Mouse (Mus musculus) liver, embryonic 13.5 days (tissue): ENCODE data around the gene S100a7a. TPM values are rescaled to one million over a fixed set of nuclear protein-coding genes. Genes with fewer than 3 reads are reported as not detected.

Experiments
- ATAC-seq: fragments of 200-750 bp; cut with Nextera tagmentation; 2 replicates; pipeline ENCODE4 v1.8.0; 2017; ENCODE audit warnings: low read depth, mild to moderate bottlenecking, moderate number of reproducible peaks, moderate library complexity
- DNase-seq: peaks from one replicate; pipeline ENCODE4 v3.0.0; 2022
- H3K27ac ChIP-seq: fragments of 300-500 bp; sonication (generic); 2 replicates; pipeline ENCODE4 v1.5.1; 2015; ENCODE audit warnings: moderate library complexity, mild to moderate bottlenecking, inconsistent platforms
- H3K27me3 ChIP-seq: fragments of 300-500 bp; sonication (generic); 2 replicates; pipeline ENCODE4 v1.6.1; 2015; ENCODE audit warnings: mild to moderate bottlenecking, inconsistent platforms
- H3K36me3 ChIP-seq: fragments of 300-500 bp; sonication (generic); 2 replicates; pipeline ENCODE4 v1.6.1; 2015; ENCODE audit warnings: mild to moderate bottlenecking, inconsistent platforms
- H3K4me1 ChIP-seq: fragments of 300-500 bp; sonication (generic); replicated peaks from 2 replicates; pipeline ENCODE4 v1.6.1; 2015; ENCODE audit warnings: inconsistent platforms
- H3K4me2 ChIP-seq: fragments of 300-500 bp; sonication (generic); 2 replicates; pipeline ENCODE4 v1.6.1; 2015; ENCODE audit warnings: inconsistent platforms, mild to moderate bottlenecking, moderate library complexity
- H3K4me3 ChIP-seq: fragments of 300-500 bp; sonication (generic); replicated peaks from 2 replicates; pipeline ENCODE4 v1.5.1; 2015; ENCODE audit warnings: mild to moderate bottlenecking, inconsistent platforms
- H3K9ac ChIP-seq: fragments of 300-500 bp; sonication (generic); 2 replicates; pipeline ENCODE4 v1.6.1; 2015; ENCODE audit warnings: mild to moderate bottlenecking, inconsistent platforms
- H3K9me3 ChIP-seq: fragments of 300-500 bp; sonication (generic); replicated peaks from 2 replicates; pipeline ENCODE4 v1.6.1; 2016; ENCODE audit warnings: inconsistent platforms
- WGBS: fragments of 180-500 bp; shearing (Covaris S2); methylation state at CpG from one replicate; pipeline ENCODE4 v1.1.7; 2015; ENCODE audit not compliant: insufficient replicate concordance; 5-methylcytosine and 5-hydroxymethylcytosine counted together
- polyA plus RNA-seq: library from polyadenylated mRNA; unstranded; fragments of >200 nt; fragmentation: Nextera tagmentation; extraction: Ambion mirVana; gene quantifications from 2 replicates; pipeline ENCODE4 v1.2.1, GENCODE M21; 2015

S100a7a gene
- polyA plus RNA-seq: not detected in 2 replicates

DNA sequence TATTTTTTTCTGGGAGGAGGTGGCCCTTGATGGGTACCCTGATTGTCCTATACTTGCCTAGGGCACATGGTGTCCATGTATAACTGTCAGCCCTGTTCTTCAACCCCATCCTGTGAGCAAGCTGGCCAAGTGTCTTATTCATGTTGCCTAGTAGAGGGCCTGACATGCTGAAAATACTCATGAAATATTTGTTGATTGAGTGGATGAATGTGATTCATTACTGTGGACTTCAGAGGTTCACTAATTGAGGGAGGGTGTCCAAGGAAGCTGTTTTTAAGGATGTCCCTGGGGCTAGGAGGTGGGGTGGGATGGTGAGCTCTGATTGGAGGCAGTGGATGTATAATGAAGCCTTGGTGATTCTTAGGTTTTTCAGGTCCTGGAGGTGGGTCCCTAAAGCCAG lies at the start of gene S100a7a:
TSS of gene S100a7a (plus strand) at position 301 of the 400 bp plus-strand sequence.
- Histone ChIP-seq H3K4me2 (no peak within 1 kb of the TSS), H3K27me3 (no peaks in the 10 kb centered on the region), H3K36me3 (no peaks in the 10 kb centered on the region), H3K4me1 (no peaks in the 10 kb centered on the region), H3K27ac (no peak within 1 kb of the TSS), H3K4me3 (no peak within 1 kb of the TSS), H3K9ac (no peak within 1 kb of the TSS), H3K9me3 (no peaks in the 10 kb centered on the region)
- no peak for ATAC-seq
- no peak for DNase-seq

DNA sequence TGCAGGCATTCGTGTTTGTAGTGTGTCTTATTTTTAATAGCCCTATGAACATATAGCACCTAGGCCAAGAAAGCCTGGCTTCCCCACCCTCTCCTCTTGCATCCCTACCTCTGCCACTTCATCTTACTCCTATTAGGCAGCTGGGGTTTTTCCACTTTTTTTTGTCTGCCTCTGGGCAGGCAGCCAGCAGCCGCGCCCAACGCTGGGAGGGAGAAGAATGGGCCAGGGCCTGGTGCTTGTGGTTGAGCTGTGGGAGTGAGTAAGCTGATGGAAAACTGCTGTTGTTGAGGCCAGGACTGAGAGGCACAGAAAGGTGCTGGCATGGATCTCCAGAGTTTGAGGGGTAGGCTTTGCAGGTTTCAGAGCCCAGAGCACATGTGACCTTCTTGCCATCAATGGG lies 49.4 kb upstream of the S100a7a start:
- WGBS: 51% methylated on average over 4 of the region's 4 CpGs
- peaks cover 8% of the 10 kb centered on the region for H3K4me1 ChIP-seq
- no peak for ATAC-seq
- H3K27me3 ChIP-seq: no peaks in the 10 kb centered on the region
- no peak for DNase-seq
- no peaks in the 10 kb centered on the region for H3K36me3 ChIP-seq
- H3K9ac ChIP-seq: no peak overlapping the region
- H3K4me3 ChIP-seq: no peak overlapping the region
- no peak overlapping the region for H3K27ac ChIP-seq
- H3K9me3 ChIP-seq: no peaks in the 10 kb centered on the region
- H3K4me2 ChIP-seq: no peak overlapping the region

DNA sequence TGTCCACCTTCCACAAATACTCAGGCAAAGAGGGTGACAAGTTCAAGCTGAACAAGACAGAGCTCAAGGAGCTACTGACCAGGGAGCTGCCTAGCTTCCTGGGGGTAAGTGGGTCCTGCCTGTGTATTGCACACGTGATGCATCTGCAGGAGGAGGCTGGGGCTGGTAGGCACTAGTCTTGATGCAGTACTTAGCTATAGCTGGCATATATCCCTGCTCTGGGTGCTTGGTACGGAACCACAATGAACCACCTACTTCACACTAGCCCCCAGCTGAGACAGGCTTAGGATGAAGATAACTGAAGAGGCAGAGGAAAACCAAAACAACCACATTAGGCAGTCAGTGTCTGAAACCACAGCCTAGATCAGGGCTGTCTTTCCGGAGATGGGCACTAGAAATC lies 48.8 kb upstream of the S100a7a start:
- ATAC-seq (no peak), DNase-seq (no peak)
- Histone ChIP-seq H3K27ac (no peak overlapping the region), H3K27me3 (no peaks in the 10 kb centered on the region), H3K9me3 (no peaks in the 10 kb centered on the region), H3K4me2 (no peak overlapping the region), H3K4me3 (no peak overlapping the region), H3K4me1 (peaks cover 8% of the 10 kb centered on the region), H3K9ac (no peak overlapping the region), H3K36me3 (no peaks in the 10 kb centered on the region)
- 34% methylated on average over 3 of the region's 3 CpGs for WGBS

DNA sequence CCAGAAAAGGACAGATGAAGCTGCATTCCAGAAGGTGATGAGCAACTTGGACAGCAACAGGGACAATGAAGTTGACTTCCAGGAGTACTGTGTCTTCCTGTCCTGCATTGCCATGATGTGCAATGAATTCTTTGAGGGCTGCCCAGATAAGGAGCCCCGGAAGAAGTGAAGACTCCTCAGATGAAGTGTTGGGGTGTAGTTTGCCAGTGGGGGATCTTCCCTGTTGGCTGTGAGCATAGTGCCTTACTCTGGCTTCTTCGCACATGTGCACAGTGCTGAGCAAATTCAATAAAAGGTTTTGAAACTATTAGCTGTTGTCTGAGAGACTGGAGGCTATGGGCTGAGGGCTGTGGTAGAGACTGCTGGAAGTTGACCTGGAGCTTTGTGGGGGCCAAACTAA lies 48.1 kb upstream of the S100a7a start:
- H3K9ac ChIP-seq: no peak overlapping the region
- H3K27me3 ChIP-seq: no peaks in the 10 kb centered on the region
- ATAC-seq (no peak), DNase-seq (no peak)
- H3K4me1 ChIP-seq: peaks cover 8% of the 10 kb centered on the region
- H3K4me3 ChIP-seq: no peak overlapping the region
- 62% methylated on average over 2 of the region's 2 CpGs for WGBS
- H3K4me2 ChIP-seq: no peak overlapping the region
- H3K27ac ChIP-seq: no peak overlapping the region
- H3K9me3 ChIP-seq: no peaks in the 10 kb centered on the region
- H3K36me3 ChIP-seq: no peaks in the 10 kb centered on the region

DNA sequence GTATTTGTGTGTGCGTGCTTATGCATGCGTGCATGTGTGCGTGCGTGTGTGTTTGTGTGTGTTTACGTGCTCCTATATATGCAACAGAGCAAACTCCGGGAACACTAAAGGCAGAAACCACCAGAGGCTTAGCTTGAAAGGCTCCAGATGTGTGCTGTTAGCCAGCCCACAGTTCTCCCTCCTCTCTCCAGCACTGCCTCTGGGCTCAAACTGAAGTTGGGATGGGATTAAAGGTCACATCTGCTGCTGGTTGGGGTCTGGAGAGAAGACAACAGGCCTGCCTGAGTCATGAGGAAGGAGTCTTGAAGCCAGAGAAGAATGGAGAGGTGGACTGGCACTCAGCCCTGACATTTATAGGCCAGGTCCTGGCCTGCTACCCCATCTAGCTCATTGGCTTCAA lies 47.6 kb upstream of the S100a7a start:
- Histone ChIP-seq H3K4me2 (no peak overlapping the region), H3K27ac (no peak overlapping the region), H3K36me3 (no peaks in the 10 kb centered on the region), H3K4me3 (no peak overlapping the region), H3K9ac (no peak overlapping the region), H3K4me1 (peaks cover 8% of the 10 kb centered on the region), H3K27me3 (no peaks in the 10 kb centered on the region), H3K9me3 (no peaks in the 10 kb centered on the region)
- 68% methylated on average over 6 of the region's 6 CpGs for WGBS
- ATAC-seq (no peak), DNase-seq (no peak)

DNA sequence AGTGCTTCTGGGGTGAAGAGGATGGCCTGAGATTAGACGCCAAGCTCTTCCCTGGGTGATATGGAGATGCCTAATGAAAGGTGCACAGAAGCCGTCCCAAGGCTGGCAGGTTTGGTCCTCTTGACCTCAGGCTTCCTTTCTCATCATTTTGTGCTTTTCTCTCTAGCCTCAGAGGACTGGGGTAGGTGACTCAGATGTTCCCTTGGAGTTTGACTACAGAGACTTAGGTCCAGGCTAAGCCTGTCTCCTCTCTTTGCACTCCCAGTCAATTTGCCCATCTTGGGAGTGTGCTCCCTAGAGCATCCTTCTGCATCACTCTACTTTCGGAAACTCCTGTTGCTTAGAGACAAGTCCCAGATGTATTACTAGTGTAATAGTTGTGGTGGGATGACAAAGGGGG lies 46.5 kb upstream of the S100a7a start:
- Histone ChIP-seq H3K27me3 (no peaks in the 10 kb centered on the region), H3K4me2 (no peak overlapping the region), H3K27ac (no peak overlapping the region), H3K36me3 (no peaks in the 10 kb centered on the region), H3K4me3 (no peak overlapping the region), H3K9ac (no peak overlapping the region), H3K9me3 (no peaks in the 10 kb centered on the region), H3K4me1 (peaks cover 8% of the 10 kb centered on the region)
- DNase-seq (no peak), ATAC-seq (no peak)
- 70% methylated on average over 3 of the region's 3 CpGs for WGBS

DNA sequence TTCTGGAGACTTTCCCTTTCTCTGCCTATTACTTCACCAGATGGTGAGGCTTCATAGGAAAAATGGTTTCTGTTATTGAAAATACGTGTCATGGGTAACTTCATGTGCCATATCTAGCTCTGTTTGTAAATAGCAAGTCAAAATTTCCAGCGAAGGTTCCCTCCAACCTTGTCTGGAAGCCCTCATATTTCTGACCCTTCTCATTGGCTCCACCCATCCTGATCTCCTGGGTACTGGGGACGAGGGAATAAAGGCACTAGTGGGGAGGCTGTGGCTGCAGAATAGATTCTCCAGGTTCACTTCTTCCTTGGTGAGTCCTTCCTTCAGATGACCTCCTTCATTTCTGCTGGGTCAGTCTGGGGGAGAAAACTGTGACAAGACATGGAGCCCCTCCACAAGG lies 45.6 kb upstream of the S100a7a start, which contains the start of gene S100a5:
TSS of gene S100a5 (plus strand) at position 301 of the 400 bp plus-strand sequence.
- H3K4me2 ChIP-seq: no peak within 1 kb of the TSS
- H3K4me3 ChIP-seq: no peak within 1 kb of the TSS
- WGBS: 35% methylated on average over 3 of the region's 3 CpGs
- no peaks in the 10 kb centered on the region for H3K9me3 ChIP-seq
- ATAC-seq: no peak
- no peaks in the 10 kb centered on the region for H3K36me3 ChIP-seq
- peaks cover 3% of the 10 kb centered on the region; the same call in 1 of the 2 replicates for H3K27me3 ChIP-seq
- H3K4me1 ChIP-seq: peaks cover 15% of the 10 kb centered on the region
- H3K27ac ChIP-seq: no peak within 1 kb of the TSS
- H3K9ac ChIP-seq: no peak within 1 kb of the TSS
- no peak for DNase-seq

DNA sequence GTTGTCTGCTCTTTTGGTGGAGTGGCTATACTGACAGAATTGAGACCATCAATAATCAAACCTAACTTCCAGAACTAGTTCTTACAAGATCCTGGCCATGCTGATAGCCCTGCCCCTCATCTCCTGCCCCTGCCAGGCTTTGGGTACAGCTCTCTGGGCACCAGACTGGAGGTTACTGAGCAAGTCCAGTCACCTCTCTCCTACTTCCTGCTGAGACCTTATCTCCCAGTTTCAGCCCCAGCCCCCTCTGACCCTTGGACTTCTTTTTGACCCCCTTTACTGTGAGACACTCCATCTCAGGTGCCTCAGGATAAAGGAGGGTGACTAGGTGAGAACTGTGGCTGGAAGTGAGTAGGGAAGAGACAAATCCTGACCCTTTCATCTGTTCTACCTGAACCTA lies 44.7 kb upstream of the S100a7a start:
- no peak for ATAC-seq
- peaks cover 11% of the 10 kb centered on the region; the same call in 1 of the 2 replicates for H3K27me3 ChIP-seq
- no peak overlapping the region for H3K9ac ChIP-seq

DNA sequence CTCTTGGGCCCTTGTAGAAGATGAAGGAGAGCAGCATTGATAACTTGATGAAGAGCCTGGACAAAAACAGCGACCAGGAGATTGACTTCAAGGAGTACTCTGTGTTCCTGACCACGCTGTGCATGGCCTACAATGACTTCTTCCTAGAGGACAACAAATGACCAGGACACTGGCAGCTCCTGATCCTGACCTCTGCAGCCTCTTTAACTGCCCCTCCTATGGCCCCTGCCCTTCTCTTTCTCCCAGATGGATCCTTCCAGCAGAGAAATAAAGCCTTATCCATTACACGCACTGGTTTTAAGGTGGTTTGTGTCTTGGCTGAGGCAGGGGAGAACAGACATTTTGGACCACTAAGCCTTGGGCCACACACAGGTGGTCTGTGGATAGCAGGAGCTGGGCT lies 42.3 kb upstream of the S100a7a start:
- H3K27ac ChIP-seq: no peak overlapping the region
- H3K9me3 ChIP-seq: no peaks in the 10 kb centered on the region
- H3K9ac ChIP-seq: no peak overlapping the region
- no peak overlapping the region for H3K4me3 ChIP-seq
- DNase-seq (no peak), ATAC-seq (no peak)
- WGBS: 65% methylated on average over 3 of the region's 3 CpGs
- H3K36me3 ChIP-seq: no peaks in the 10 kb centered on the region
- peaks cover 11% of the 10 kb centered on the region; the same call in 1 of the 2 replicates for H3K27me3 ChIP-seq
- no peak overlapping the region for H3K4me2 ChIP-seq
- H3K4me1 ChIP-seq: peaks cover 8% of the 10 kb centered on the region

More for the DNA sequence above, 44.7 kb upstream of the S100a7a start:
- Histone ChIP-seq H3K4me3 (no peak overlapping the region), H3K4me2 (no peak overlapping the region), H3K4me1 (peaks cover 14% of the 10 kb centered on the region), H3K27ac (no peak overlapping the region), H3K9me3 (no peaks in the 10 kb centered on the region), H3K36me3 (no peaks in the 10 kb centered on the region)
- no peak for DNase-seq

DNA sequence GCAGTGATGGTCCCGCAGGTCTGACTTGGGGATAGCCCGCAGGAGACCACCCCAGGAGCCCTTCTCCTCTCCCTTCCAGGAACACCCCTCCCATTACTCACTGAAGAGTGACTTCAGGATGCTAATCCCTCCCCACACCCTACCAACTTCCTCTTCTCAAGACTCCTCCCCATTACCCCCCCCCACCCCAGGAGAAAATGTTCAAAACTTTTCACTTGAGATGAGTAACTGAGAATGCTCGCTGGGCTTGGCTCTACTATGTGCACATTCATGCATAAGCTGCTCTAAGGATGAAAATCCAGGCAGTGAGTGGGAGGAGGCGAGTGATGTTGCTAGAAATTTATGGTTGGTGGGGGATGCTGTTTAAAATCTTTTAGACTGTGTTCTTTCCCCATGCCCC lies 41.8 kb upstream of the S100a7a start:
- Histone ChIP-seq H3K9me3 (no peaks in the 10 kb centered on the region), H3K4me1 (peaks cover 8% of the 10 kb centered on the region), H3K4me2 (no peak overlapping the region), H3K27me3 (peaks cover 11% of the 10 kb centered on the region; the same call in 1 of the 2 replicates), H3K4me3 (no peak overlapping the region), H3K36me3 (no peaks in the 10 kb centered on the region), H3K9ac (no peak overlapping the region), H3K27ac (no peak overlapping the region)
- WGBS: 30% methylated on average over 4 of the region's 4 CpGs
- no peak for DNase-seq
- ATAC-seq: no peak

DNA sequence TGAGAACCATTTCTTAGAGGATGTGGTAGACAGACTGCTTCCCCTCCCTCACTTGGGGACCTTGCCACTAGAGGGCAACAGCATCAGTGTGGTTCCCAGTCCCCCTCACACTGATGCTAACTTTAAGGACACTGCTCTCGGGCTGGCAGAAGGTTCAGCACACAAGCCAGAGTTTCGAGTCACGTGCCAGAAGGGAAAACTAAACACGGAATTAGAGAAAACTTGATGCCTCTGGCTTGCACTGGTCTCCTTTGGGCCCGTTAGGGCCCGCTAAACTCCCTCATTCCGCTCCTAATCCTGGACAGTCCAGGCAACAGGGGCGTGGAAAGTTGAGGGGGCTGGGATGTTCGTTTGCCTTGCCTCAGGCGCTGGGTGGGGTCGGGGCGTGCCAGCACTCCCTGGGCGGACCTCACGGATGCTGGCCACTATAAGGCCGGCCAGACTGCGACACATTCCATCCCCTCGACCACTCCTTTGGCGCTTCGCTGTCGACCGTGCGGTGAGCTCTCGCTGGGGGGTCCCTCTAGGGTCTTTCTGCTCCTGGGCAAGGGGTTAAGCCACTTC lies 41.0 kb upstream of the S100a7a start, which contains the start of gene S100a6:
TSS of gene S100a6 (plus strand) at position 155 of the 564 bp plus-strand sequence.
- H3K36me3 ChIP-seq: no peaks in the 10 kb centered on the region
- ATAC-seq (peak; percentile 50; the same call in 1 of the 2 replicates), DNase-seq (no peak)
- H3K27me3 ChIP-seq: peaks cover 11% of the 10 kb centered on the region; the same call in 1 of the 2 replicates
- H3K4me3 ChIP-seq: peak within 1 kb of the TSS; percentile 25
- H3K9ac ChIP-seq: no peak within 1 kb of the TSS
- H3K4me2 ChIP-seq: peak within 1 kb of the TSS; percentile 52
- H3K4me1 ChIP-seq: peaks cover 8% of the 10 kb centered on the region
- H3K9me3 ChIP-seq: no peaks in the 10 kb centered on the region
- 1% methylated on average over 23 of the region's 23 CpGs for WGBS
- no peak within 1 kb of the TSS for H3K27ac ChIP-seq

DNA sequence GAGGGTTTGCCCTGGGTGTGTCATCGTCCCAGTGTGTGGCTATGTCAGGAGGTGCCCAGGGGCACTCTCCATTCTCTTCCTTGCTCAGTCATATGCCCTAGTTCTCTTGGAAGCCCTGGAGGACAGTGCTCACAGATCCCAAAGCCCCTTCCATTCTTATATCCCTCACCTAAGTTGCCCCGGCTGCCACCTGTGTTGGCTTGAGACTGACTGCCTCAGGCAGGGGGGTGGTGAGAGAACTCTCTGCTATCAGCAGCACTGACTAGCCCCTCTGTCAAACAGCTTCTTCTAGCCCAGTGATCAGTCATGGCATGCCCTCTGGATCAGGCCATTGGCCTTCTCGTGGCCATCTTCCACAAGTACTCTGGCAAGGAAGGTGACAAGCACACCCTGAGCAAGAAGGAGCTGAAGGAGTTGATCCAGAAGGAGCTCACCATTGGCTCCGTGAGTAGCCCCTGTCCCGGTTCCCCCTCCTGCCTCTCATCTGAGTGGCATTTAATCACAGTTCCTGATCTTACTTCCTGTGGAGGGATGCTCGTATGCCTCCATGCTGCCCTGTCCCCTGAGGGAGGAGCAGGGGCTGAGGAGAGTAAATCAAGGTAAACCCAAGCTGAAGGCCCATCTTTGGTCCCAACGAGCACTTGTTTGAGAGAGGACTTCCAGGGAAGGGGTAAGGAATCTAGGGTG lies 40.2 kb upstream of the S100a7a start:
- H3K27ac ChIP-seq: no peak overlapping the region

More for the DNA sequence above, 40.2 kb upstream of the S100a7a start:
- H3K4me3 ChIP-seq: peak overlapping the region; percentile 25; the same call in 1 of the 2 replicates
- H3K4me2 ChIP-seq: peak overlapping the region; percentile 52; the same call in 1 of the 2 replicates
- H3K9me3 ChIP-seq: no peaks in the 10 kb centered on the region
- no peak for ATAC-seq
- DNase-seq: no peak
- H3K36me3 ChIP-seq: no peaks in the 10 kb centered on the region
- peaks cover 8% of the 10 kb centered on the region for H3K4me1 ChIP-seq
- H3K9ac ChIP-seq: no peak overlapping the region
- whole genome bisulfite sequencing: 35% methylated on average over 7 of the region's 7 CpGs
- peaks cover 11% of the 10 kb centered on the region; the same call in 1 of the 2 replicates for H3K27me3 ChIP-seq
